Comparison of ENCODE assay signal across 9 mouse cellular contexts in the genomic region with DNA sequence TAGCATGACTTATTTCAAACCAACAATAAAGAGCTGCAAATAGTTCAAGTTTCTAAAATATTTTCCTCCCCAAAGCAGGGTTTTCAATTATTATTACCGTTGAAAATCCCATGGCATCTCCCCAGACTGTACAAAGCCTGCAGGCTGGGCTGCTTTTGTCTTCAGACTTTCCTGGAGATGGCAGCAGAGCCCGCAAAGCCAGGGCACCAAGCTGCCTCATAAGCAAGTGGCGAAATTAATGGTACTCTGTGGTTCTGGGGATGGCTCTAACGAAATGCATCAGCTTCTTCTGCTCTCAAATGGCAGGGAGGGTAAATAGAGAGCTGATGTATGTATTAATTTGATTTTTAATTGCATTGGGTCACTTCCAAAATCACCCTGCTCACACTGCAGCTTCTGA.
DNase-seq lines count a peak whose midpoint lies in the region; ATAC-seq and TF ChIP-seq lines count a peak whose summit lies in the region.
"Had no signal": no experiment of that assay in that cellular context is flagged by ENCODE, and none has a peak within 500 bp of the region (broad histone marks: within the 10 kb centered on the region; RNA-seq: fewer than 3 reads in every experiment).

No protein-coding gene starts in this region.

- ATAC-seq in kidney, postnatal 0 days (replicated peaks; ENCODE audit: low FRiP score, low read depth), result no peak
- ATAC-seq in Patski, result no peak
- ATAC-seq in midbrain, embryonic 14.5 days (ENCODE audit: low FRiP score, low TSS enrichment), result no peak; the same call in 1 of the 2 replicates
- ATAC-seq in liver, embryonic 12.5 days, result no peak

- WGBS in kidney, postnatal 0 days, result 50% methylated on average over 4 of the region's 4 CpGs
- WGBS in midbrain, embryonic 14.5 days, result 49% methylated on average over 4 of the region's 4 CpGs
- 44% methylated on average over 4 of the region's 4 CpGs for WGBS in liver, embryonic 12.5 days (ENCODE audit: insufficient replicate concordance)

- H3K9me3 ChIP-seq in kidney, postnatal 0 days (replicated peaks; ENCODE audit: low read length), result no peaks in the 10 kb centered on the region
- H3K9me3 ChIP-seq in midbrain, embryonic 14.5 days (ENCODE audit: control insufficient read depth, low read length), result no peaks in the 10 kb centered on the region
- H3K9me3 ChIP-seq in liver, embryonic 12.5 days (replicated peaks), result no peaks in the 10 kb centered on the region
- H3K9me3 ChIP-seq: limb, embryonic 15.5 days had no signal

- H3K27me3 ChIP-seq in kidney, postnatal 0 days (ENCODE audit: insufficient read depth, low read length), result no peaks in the 10 kb centered on the region
- H3K27me3 ChIP-seq in Patski, result peaks cover 17% of the 10 kb centered on the region
- H3K27me3 ChIP-seq in midbrain, embryonic 14.5 days (ENCODE audit: control insufficient read depth, insufficient read depth, low read length), result no peaks in the 10 kb centered on the region
- H3K27me3 ChIP-seq in liver, embryonic 12.5 days (replicated peaks), result no peaks in the 10 kb centered on the region
- H3K27me3 ChIP-seq: limb, embryonic 15.5 days had no signal

- no peak overlapping the region for H3K9ac ChIP-seq in kidney, postnatal 0 days (ENCODE audit: low read depth, low read length)
- H3K9ac ChIP-seq in midbrain, embryonic 14.5 days (replicated peaks; ENCODE audit: low read length), result no peak overlapping the region
- H3K9ac ChIP-seq in liver, embryonic 12.5 days, result no peak overlapping the region
- H3K9ac ChIP-seq: limb, embryonic 15.5 days had no signal

- H3K4me3 ChIP-seq in kidney, postnatal 0 days (replicated peaks; ENCODE audit: low read depth, low read length), result no peak overlapping the region
- H3K4me3 ChIP-seq in midbrain, embryonic 14.5 days (replicated peaks; ENCODE audit: low read depth, low read length), result no peak overlapping the region
- H3K4me3 ChIP-seq in liver, embryonic 12.5 days, result no peak overlapping the region
- H3K4me3 ChIP-seq: limb, embryonic 15.5 days had no signal

- peak; percentile 1 for DNase-seq in cerebellum, adult 8-10 months
- DNase-seq in cerebellum, adult 11 months, result no peak
- DNase-seq in kidney, postnatal 0 days (ENCODE audit: low spot score), result no peak
- no peak for DNase-seq in kidney, postnatal 25 days
- no peak for DNase-seq in Patski (ENCODE audit: low read depth, low spot score)
- peak; percentile 77 for DNase-seq in midbrain, embryonic 14.5 days
- DNase-seq in lung, postnatal 25 days (ENCODE audit: low spot score), result no peak

- H3K27ac ChIP-seq in kidney, postnatal 0 days, result no peak overlapping the region
- no peak overlapping the region for H3K27ac ChIP-seq in midbrain, embryonic 14.5 days (replicated peaks; ENCODE audit: low read depth, low read length)
- H3K27ac ChIP-seq in liver, embryonic 12.5 days, result no peak overlapping the region
- H3K27ac ChIP-seq: limb, embryonic 15.5 days had no signal

- no peaks in the 10 kb centered on the region for H3K36me3 ChIP-seq in kidney, postnatal 0 days (ENCODE audit: insufficient read depth, low read length)
- H3K36me3 ChIP-seq in midbrain, embryonic 14.5 days (ENCODE audit: control insufficient read depth, insufficient read depth, low read length), result no peaks in the 10 kb centered on the region
- H3K36me3 ChIP-seq in liver, embryonic 12.5 days, result no peaks in the 10 kb centered on the region
- H3K36me3 ChIP-seq: limb, embryonic 15.5 days had no signal

- in situ Hi-C loops in Patski (cut with MboI; ENCODE audit: low pct_unique_long_range_greater_than_20kb), result no loop called here

- TF ChIP-seq CTCF in kidney, postnatal 0 days (IDR thresholded peaks at IDR 0.05; ENCODE audit: low read depth), result peak; percentile 51
- TF ChIP-seq CTCF in Patski (IDR thresholded peaks at IDR 0.05), result peak; percentile 25

- POLR2A ChIA-PET in Patski (lab: Charles Lee), result interaction anchor here (0.7 kb wide), 1 partner anchor 11 kb away, joined by 4 read pairs; no protein-coding TSS in a partner anchor

- no peaks in the 10 kb centered on the region for H3K4me1 ChIP-seq in kidney, postnatal 0 days (replicated peaks; ENCODE audit: insufficient read depth, low read length)
- H3K4me1 ChIP-seq in midbrain, embryonic 14.5 days (ENCODE audit: control insufficient read depth, insufficient read depth, low read length), result no peaks in the 10 kb centered on the region
- H3K4me1 ChIP-seq in liver, embryonic 12.5 days, result no peaks in the 10 kb centered on the region
- H3K4me1 ChIP-seq: limb, embryonic 15.5 days had no signal

- CTCF ChIA-PET in Patski (lab: Charles Lee), result no interaction called here

- no peak overlapping the region for H3K4me2 ChIP-seq in kidney, postnatal 0 days (ENCODE audit: low read length)
- no peak overlapping the region for H3K4me2 ChIP-seq in midbrain, embryonic 14.5 days (ENCODE audit: low read length)
- no peak overlapping the region for H3K4me2 ChIP-seq in liver, embryonic 12.5 days
- H3K4me2 ChIP-seq: limb, embryonic 15.5 days had no signal

Comparison
In these comparisons a context has a peak if more than half of its experiments do, and no peak if none do; other contexts are left out.
1. DNase-seq: peak in cerebellum, adult 8-10 months (single experiment) and midbrain, embryonic 14.5 days (single experiment); none in cerebellum, adult 11 months (single experiment), kidney, postnatal 0 days (single experiment), kidney, postnatal 25 days (0 of 2), Patski (single experiment) and lung, postnatal 25 days (single experiment).